Mouse (Mus musculus): ENCODE data around the gene Itga11.

DNA sequence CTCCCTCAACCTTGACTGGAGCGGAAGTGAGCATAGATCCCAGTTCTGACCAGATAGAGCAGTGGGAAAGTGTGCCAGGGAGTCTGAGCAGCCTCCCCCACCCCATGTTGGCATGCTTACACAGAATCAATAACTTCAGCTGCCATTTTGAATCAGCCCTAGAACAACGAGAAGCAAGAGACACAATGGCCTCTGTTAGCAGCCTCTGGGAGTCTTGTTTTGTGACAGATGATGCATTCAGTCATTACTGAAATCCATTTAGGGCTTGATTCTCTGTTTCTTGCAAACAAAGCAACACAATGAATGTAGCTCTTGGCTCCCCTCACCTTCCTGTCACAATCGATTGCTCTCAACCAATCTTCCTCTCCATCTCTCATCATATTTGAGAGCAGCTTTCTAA, 19.6 kb upstream of the Itga11 start:
- no peak for TF ChIP-seq NANOG (IDR thresholded peaks at IDR 0.05; ENCODE audit: borderline replicate concordance, low read length)
- TF ChIP-seq CTCF (conservative IDR thresholded peaks at IDR 0.05; ENCODE audit: low read length): no peak

Measured in E14TG2a.4 (cell line).